Mouse (Mus musculus) neural tube, embryonic 14.5 days (tissue): ENCODE results near the gene Lnpep. TPM values are rescaled to one million over a fixed set of nuclear protein-coding genes. Genes with fewer than 3 reads are reported as not detected.

Experiments
- ATAC-seq: fragments of 200-750 bp; cut with Nextera tagmentation; 2 replicates; pipeline ENCODE4 v1.8.0; 2017; ENCODE audit warnings: low read depth, mild to moderate bottlenecking, moderate TSS enrichment, moderate library complexity
- H3K27ac ChIP-seq: fragments of 300-500 bp; sonication (generic); 2 replicates; pipeline ENCODE4 v1.5.1; 2014; ENCODE audit warnings: low read depth, mild to moderate bottlenecking, control low read depth, low read length, moderate library complexity, mixed read lengths
- H3K27me3 ChIP-seq: fragments of 300-500 bp; sonication (generic); 2 replicates; pipeline ENCODE4 v1.6.1; 2014; ENCODE audit warnings: low read length; ENCODE audit not compliant: control insufficient read depth, insufficient read depth
- H3K36me3 ChIP-seq: fragments of 300-500 bp; sonication (generic); 2 replicates; pipeline ENCODE4 v1.6.1; 2014; ENCODE audit warnings: low read length, mixed read lengths; ENCODE audit not compliant: control insufficient read depth, insufficient read depth
- H3K4me1 ChIP-seq: fragments of 300-500 bp; sonication (generic); 2 replicates; pipeline ENCODE4 v1.6.1; 2014; ENCODE audit warnings: low read length; ENCODE audit not compliant: control insufficient read depth, insufficient read depth
- H3K4me2 ChIP-seq: fragments of 300-500 bp; sonication (generic); 2 replicates; pipeline ENCODE4 v1.6.1; 2014; ENCODE audit warnings: mild to moderate bottlenecking, low read depth, low read length, control low read depth
- H3K4me3 ChIP-seq: fragments of 300-500 bp; sonication (generic); 2 replicates; pipeline ENCODE4 v1.5.1; 2014; ENCODE audit warnings: low read depth, low read length, control low read depth, mixed read lengths
- H3K9ac ChIP-seq: fragments of 300-500 bp; sonication (generic); replicated peaks from 2 replicates; pipeline ENCODE4 v1.6.1; 2014; ENCODE audit warnings: low read depth, mild to moderate bottlenecking, control low read depth, low read length, mixed read lengths
- H3K9me3 ChIP-seq: fragments of 300-500 bp; sonication (generic); 2 replicates; pipeline ENCODE4 v1.6.1; 2016; ENCODE audit warnings: low read length; ENCODE audit not compliant: control insufficient read depth
- WGBS: fragments of 180-500 bp; shearing (Covaris S2); extraction: QIAGEN DNeasy Blood & Tissue Kit; methylation state at CpG from one replicate; pipeline ENCODE4 v1.1.7; 2014; 5-methylcytosine and 5-hydroxymethylcytosine counted together
- polyA plus RNA-seq: library from polyadenylated mRNA; unstranded; fragments of >200 nt; fragmentation: Nextera tagmentation; extraction: Ambion mirVana; gene quantifications from 2 replicates; pipeline ENCODE4 v1.2.1, GENCODE M21; 2014

Gene Lnpep
- polyA plus RNA-seq, 1 experiment from 2014 or later = 17.7 TPM

GRCm38 (mm10) chr17:17600804-17601252 lies 24.0 kb downstream of the Lnpep start:
- 56% methylated on average over 3 of the region's 3 CpGs for WGBS
- Histone ChIP-seq H3K4me1 (no peaks in the 10 kb centered on the region), H3K9ac (no peak overlapping the region), H3K36me3 (no peaks in the 10 kb centered on the region), H3K27me3 (no peaks in the 10 kb centered on the region), H3K4me3 (no peak overlapping the region), H3K4me2 (no peak overlapping the region), H3K9me3 (no peaks in the 10 kb centered on the region), H3K27ac (no peak overlapping the region)
- ATAC-seq = no peak

DNA sequence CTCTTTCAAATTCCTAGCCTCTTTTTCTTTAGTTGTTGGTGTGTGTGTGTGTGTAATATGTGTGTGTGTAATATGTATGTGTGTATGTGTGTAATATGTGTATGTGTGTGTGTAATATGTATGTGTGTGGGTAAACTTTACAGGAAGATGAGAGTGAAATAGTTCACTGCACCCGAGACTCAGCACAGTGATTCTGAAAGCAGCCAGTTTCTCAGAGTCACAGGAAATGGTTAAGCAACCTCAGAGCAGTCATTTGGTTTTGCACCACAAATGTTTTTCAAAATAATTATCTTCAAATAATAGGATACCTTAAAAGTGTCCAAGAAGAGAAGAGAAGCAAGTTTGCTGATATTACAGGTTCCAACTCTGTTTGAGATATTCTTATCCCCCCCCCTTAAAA lies 24.8 kb downstream of the Lnpep start:
- WGBS = 70% methylated on average over 1 of the region's 1 CpGs
- ATAC-seq = no peak
- no peak overlapping the region for H3K27ac ChIP-seq

DNA sequence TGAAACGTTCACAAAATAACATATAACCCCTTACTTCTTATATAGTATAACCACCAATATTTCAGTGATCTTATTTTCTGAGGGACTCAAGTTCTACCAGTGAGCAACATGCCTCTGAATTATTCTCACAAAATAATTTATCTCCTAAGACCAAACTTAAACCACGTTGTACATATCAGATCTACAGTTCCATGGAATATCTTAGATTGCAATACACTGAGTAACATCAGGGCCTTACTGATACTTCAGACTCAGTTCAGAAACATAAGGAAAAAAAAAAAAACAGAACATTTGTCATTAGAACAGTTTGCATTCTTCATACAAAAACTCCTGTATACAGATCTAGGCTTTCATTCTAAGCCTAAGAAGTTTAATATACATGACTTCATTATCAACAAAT lies 26.5 kb downstream of the Lnpep start:
- H3K27ac ChIP-seq = no peak overlapping the region
- ATAC-seq = no peak
- H3K36me3 ChIP-seq = no peaks in the 10 kb centered on the region
- no peak overlapping the region for H3K4me3 ChIP-seq
- 87% methylated on average over 2 of the region's 2 CpGs for WGBS
- no peaks in the 10 kb centered on the region for H3K9me3 ChIP-seq
- no peak overlapping the region for H3K4me2 ChIP-seq
- no peaks in the 10 kb centered on the region for H3K27me3 ChIP-seq
- H3K9ac ChIP-seq = no peak overlapping the region
- no peaks in the 10 kb centered on the region for H3K4me1 ChIP-seq

More for the DNA sequence above, 24.8 kb downstream of the Lnpep start:
- Histone ChIP-seq H3K4me2 (no peak overlapping the region), H3K9ac (no peak overlapping the region), H3K36me3 (no peaks in the 10 kb centered on the region), H3K27me3 (no peaks in the 10 kb centered on the region), H3K9me3 (no peaks in the 10 kb centered on the region), H3K4me1 (no peaks in the 10 kb centered on the region), H3K4me3 (no peak overlapping the region)

- Histone ChIP-seq H3K4me3 (no peak overlapping the region), H3K36me3 (no peaks in the 10 kb centered on the region), H3K27ac (no peak overlapping the region), H3K4me1 (no peaks in the 10 kb centered on the region), H3K9me3 (no peaks in the 10 kb centered on the region), H3K9ac (no peak overlapping the region), H3K4me2 (no peak overlapping the region), H3K27me3 (no peaks in the 10 kb centered on the region)
- WGBS = 89% methylated on average over 1 of the region's 1 CpGs
- no peak for ATAC-seq
Observed at GRCm38 (mm10) chr17:17592926-17593325, 31.9 kb downstream of the Lnpep start.

GRCm38 (mm10) chr17:17587333-17588047 lies 37.4 kb downstream of the Lnpep start:
- Histone ChIP-seq H3K27ac (no peak overlapping the region), H3K36me3 (no peaks in the 10 kb centered on the region), H3K4me2 (no peak overlapping the region), H3K4me1 (no peaks in the 10 kb centered on the region), H3K9ac (no peak overlapping the region), H3K27me3 (no peaks in the 10 kb centered on the region), H3K4me3 (no peak overlapping the region), H3K9me3 (no peaks in the 10 kb centered on the region)
- 76% methylated on average over 7 of the region's 7 CpGs for WGBS
- no peak for ATAC-seq

DNA sequence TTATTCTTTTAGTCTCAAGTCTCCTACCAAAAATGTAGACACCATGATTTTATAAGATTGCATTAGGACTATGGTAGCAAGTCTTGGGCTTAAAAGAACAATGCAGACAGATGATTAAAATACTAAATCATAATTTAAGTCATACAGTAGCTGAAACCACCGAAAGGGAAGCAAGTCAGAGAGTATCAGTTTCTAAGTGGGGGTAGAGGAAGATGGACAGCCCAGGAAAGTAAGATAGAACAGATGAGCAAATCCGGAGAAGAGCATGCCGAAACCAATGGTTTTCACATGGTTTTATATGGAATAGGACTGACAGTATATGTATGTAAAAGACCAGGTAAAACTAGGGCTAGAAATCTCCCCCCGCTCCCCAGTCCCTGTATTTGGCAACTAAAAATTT lies 39.7 kb downstream of the Lnpep start:
- ATAC-seq = no peak
- H3K9me3 ChIP-seq = no peaks in the 10 kb centered on the region
- no peak overlapping the region for H3K27ac ChIP-seq

DNA sequence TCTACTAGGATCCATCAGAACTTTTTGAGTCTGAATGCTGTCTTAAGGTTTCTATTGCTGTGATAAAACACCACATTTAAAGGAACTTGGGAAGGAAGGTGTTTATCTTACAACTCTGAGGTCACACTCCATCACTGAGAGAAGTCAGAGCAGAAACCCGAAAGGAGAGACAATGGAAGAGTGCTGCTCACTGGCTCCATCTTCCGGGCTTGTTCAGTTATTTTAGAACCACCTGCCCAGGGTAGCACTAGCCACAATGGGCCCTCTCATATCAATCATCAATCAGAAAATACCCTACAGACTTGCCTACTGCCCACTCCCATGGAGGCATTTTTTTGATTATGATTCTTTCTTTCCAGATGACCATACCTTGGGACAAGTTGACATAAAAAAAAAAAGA lies 41.0 kb downstream of the Lnpep start:
- H3K9ac ChIP-seq = no peak overlapping the region
- no peak overlapping the region for H3K27ac ChIP-seq
- H3K4me3 ChIP-seq = no peak overlapping the region
- ATAC-seq = no peak
- H3K4me2 ChIP-seq = no peak overlapping the region
- 67% methylated on average over 2 of the region's 2 CpGs for WGBS
- no peaks in the 10 kb centered on the region for H3K4me1 ChIP-seq
- no peaks in the 10 kb centered on the region for H3K9me3 ChIP-seq
- 0 out of 2 replicates have a peak, but pooled peaks cover under 1% of the 10 kb centered on the region for H3K36me3 ChIP-seq
- no peaks in the 10 kb centered on the region for H3K27me3 ChIP-seq

More for the DNA sequence above, 39.7 kb downstream of the Lnpep start:
- no peak overlapping the region for H3K4me2 ChIP-seq
- H3K27me3 ChIP-seq = no peaks in the 10 kb centered on the region
- 95% methylated on average over 4 of the region's 4 CpGs for WGBS
- H3K4me3 ChIP-seq = no peak overlapping the region
- H3K4me1 ChIP-seq = no peaks in the 10 kb centered on the region
- no peak overlapping the region for H3K9ac ChIP-seq
- no peaks in the 10 kb centered on the region for H3K36me3 ChIP-seq

GRCm38 (mm10) chr17:17581234-17581633 lies 43.6 kb downstream of the Lnpep start:
- no peaks in the 10 kb centered on the region for H3K4me1 ChIP-seq
- H3K4me2 ChIP-seq = no peak overlapping the region
- no peak overlapping the region for H3K4me3 ChIP-seq
- no peak for ATAC-seq
- H3K36me3 ChIP-seq = peaks cover 7% of the 10 kb centered on the region; the same call in 1 of the 2 replicates
- no peak overlapping the region for H3K9ac ChIP-seq
- H3K9me3 ChIP-seq = no peaks in the 10 kb centered on the region
- H3K27ac ChIP-seq = no peak overlapping the region
- no peaks in the 10 kb centered on the region for H3K27me3 ChIP-seq
- WGBS = 93% methylated on average over 3 of the region's 3 CpGs

DNA sequence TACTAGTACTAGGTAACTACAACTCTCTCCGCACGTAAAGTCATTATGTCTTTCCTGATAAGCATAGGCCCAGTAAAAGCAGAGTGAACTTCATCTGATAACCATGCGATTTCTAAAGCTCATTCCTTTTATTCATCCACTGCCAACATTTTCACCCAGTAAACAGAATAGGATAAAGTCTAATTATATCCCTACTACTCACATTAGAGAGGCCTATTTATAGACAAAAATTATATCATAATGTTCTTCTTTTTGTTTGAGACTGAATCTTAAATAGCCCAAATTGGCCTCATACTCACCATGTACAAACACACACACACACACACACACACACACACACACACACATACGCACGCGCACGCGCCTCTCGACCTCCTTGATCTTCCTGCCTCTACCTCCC lies 48.5 kb downstream of the Lnpep start:
- Histone ChIP-seq H3K4me1 (no peaks in the 10 kb centered on the region), H3K27ac (no peak overlapping the region), H3K36me3 (peaks cover 7% of the 10 kb centered on the region), H3K9ac (no peak overlapping the region), H3K9me3 (no peaks in the 10 kb centered on the region), H3K27me3 (no peaks in the 10 kb centered on the region), H3K4me3 (no peak overlapping the region), H3K4me2 (no peak overlapping the region)
- ATAC-seq = no peak
- 97% methylated on average over 9 of the region's 9 CpGs for WGBS
